Mouse (Mus musculus) granulocyte monocyte progenitor cell, adult 5-6 weeks (primary cell): Measurements from ENCODE around the gene Vsig8. TPM values are rescaled to one million over a fixed set of nuclear protein-coding genes. Genes with fewer than 3 reads are reported as not detected.

Source experiments
- ATAC-seq: replicated peaks from 2 replicates; pipeline ENCODE4 v1.8.0; 2016; ENCODE audit warnings: mild to moderate bottlenecking, moderate TSS enrichment, inconsistent platforms; ENCODE audit not compliant: poor library complexity, severe bottlenecking
- total RNA-seq, 2 experiments: library from RNA; stranded (forward) in 1 of 2; stranded (reverse) in 1 of 2; fragments of 200-712, 200-1000 nt in 1 of 2; fragments of >200 nt in 1 of 2; fragmentation: Nextera tagmentation in 1 of 2; gene quantifications; 2 replicates each; pipeline ENCODE4 v1.2.3; 2014 to 2017

The Vsig8 gene
- total RNA-seq, 2 experiments from 2014 or later, result not detected

DNA sequence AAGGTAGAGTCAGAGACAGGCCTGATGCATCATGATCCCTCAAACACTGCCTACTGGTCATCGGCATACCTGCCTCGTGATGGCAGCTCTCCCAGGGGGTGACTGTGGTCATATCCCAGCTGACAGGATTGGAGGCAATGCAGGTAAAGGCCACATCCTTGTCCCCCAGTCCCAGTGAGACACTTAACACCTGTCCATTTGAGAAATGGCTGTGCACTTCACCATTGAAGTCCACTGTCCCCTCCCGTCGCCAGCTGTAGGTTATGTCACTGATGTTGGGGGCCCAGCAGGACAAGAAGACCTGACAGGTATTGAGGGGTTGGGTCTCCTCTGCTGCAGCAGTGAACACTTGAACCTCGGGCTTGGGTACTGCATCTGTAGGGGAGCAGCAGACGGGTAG, 28.5 kb downstream of the Vsig8 start:
- no peak for ATAC-seq

- ATAC-seq, result no peak
Measured at GRCm38 (mm10) chr1:172585026-172585425, 29.3 kb downstream of the Vsig8 start.

GRCm38 (mm10) chr1:172585612-172586567, 30.2 kb downstream of the Vsig8 start:
- ATAC-seq, result peak; percentile 16

GRCm38 (mm10) chr1:172590385-172590784, 34.6 kb downstream of the Vsig8 start, which contains the start of gene Slamf8:
TSS of gene Slamf8 (minus strand) at chr1:172590568.
- peak; percentile 26 for ATAC-seq

DNA sequence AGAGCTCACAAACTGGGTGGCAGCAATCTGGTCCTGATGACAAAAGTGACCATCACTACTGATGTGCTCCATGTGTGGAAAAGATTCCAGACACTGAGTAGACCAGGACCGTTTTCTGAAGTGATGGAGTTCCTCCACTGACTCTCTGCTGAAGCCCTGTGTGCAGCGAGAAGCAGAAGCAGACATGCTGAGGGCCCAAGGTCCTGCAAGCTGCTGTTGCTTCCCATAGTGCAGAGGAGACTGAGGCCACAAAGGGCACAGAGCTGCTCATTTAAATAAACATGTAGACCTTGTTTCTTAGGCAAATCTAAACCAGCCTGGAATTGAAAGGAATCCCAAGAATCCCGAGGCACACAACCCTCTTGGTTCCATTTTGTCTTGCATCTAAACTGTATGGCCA, 37.6 kb downstream of the Vsig8 start:
- no peak for ATAC-seq

DNA sequence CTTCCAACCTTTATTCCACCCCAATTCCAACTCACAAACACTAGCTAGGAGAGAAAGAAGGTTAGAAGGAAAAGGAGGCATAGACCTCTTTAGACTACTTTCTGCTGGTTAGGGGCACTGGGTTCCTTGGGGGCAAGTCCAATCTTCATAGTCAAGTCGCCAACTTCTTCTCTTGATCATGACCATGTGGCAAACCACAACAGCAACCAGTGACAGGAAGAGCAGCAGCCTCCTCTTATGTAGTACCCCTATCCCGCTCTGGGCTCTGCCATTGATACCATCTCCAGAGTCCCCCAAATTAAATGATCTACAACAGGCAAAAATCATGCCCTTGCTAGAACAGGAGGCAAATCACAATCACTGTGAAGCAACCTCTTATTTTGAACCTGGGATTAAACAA, 38.2 kb downstream of the Vsig8 start:
- ATAC-seq, result no peak

DNA sequence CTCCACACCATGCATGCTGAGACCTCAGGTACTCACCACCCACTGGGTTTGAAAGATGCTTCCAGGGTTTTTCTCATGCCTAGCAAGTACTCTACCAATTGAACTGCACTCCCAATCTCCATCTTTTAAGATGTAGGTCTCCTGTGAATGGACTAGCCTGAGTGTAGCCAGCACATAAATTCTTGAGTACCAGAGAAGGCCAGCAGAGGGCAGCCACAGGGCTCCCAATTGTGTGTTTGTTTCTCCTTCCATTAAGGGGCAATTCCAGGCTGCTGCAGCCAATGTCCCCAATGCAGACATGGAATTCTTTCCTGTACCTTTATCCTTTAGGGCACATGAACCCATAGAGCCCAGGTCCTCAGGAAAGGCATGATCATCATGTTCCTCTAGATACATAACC, 38.8 kb downstream of the Vsig8 start:
- peak; percentile 64 for ATAC-seq

DNA sequence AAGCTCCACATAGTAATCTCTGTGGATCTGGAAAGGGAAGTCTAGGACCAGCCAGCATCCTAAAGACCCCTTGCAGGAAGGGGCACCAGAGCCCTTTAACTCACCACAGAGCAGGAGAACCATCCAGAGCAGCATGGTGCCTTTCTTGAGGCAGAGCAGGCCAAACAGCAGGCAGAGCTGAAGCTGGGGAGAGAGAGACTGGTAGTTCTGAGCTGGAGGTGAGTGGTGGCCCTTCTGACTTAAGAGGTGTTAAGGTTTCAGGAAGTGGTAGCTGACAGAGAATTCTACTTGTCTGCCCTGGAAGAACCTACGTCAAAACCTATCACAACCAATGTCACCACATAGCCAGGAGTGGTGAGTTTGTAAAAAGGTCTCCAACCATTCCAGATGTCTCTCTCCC, 46.6 kb downstream of the Vsig8 start, which contains the start of gene Fcrl6:
TSS of gene Fcrl6 (minus strand) at position 226 of the 400 bp plus-strand sequence.
- no peak for ATAC-seq

DNA sequence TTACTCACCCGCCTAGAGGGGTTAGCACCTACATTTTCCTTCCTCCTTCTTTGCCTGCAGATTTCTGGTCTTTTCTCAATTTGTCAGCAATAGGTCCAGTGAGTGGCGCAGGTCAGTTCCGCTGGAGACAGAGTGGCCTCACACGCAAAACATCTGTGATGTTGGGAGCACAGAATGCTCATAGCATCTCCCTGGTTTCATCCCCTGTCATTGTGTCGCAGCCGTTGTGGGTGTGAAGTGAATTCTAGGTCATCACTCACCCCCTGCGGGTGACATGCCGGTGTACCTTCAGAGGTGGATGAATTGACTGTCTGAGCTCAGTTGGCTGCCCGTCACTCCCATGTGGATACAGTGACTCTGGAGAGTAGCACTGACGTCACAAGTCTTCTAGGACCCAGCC, 55.6 kb downstream of the Vsig8 start:
- no peak for ATAC-seq

DNA sequence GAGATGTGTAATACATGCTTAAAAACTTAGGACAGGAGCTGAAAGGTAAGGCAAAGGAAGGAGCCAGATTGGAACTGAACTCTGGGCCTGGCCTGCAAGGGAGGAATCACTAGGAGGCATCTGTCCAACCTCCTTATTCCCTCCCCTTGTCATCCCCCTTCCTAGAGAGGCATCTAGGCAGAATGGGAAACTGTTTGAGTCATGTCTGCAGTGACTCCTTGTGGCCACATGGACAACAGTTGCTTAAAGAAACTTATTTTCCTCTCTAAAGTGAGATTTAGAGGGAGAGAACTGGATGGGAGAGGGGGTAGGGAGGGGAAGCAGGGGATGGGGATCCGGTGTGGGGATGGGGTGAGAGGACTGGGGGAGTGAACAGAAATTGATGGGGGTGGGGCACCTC, 57.0 kb downstream of the Vsig8 start:
- ATAC-seq, result 0 out of 2 replicates have a peak, but pooled peaks have one; percentile 23

Other genes starting within 250 kb of the Vsig8 start
- not detected in 2 replicates for gene Kcnj9, start 226.6 kb upstream of the Vsig8 start, total RNA-seq (2014; fragmentation: Nextera tagmentation)
- not detected in 2 replicates for gene Kcnj9, start 226.6 kb upstream of the Vsig8 start, total RNA-seq (2017)
- gene Kcnj10, start 214.7 kb upstream of the Vsig8 start, total RNA-seq (2014; fragmentation: Nextera tagmentation), result 0.32 TPM in 1 of 2 replicates, not detected in the other
- 0.46 TPM in 1 of 2 replicates, not detected in the other for gene Kcnj10, start 214.7 kb upstream of the Vsig8 start, total RNA-seq (2017)
- gene Pigm, start 179.4 kb upstream of the Vsig8 start, total RNA-seq (2014; fragmentation: Nextera tagmentation), result 10.2 and 16.0 TPM in 2 replicates
- 13.8 and 16.2 TPM in 2 replicates for gene Pigm, start 179.4 kb upstream of the Vsig8 start, total RNA-seq (2017)
- not detected in 2 replicates for gene Slamf9, start 80.6 kb upstream of the Vsig8 start, total RNA-seq (2014; fragmentation: Nextera tagmentation)
- 0.26 TPM in 1 of 2 replicates, not detected in the other for gene Slamf9, start 80.6 kb upstream of the Vsig8 start, total RNA-seq (2017)
- not detected in 2 replicates for gene Igsf9, start 74.2 kb upstream of the Vsig8 start, total RNA-seq (2014; fragmentation: Nextera tagmentation)
- gene Igsf9, start 74.2 kb upstream of the Vsig8 start, total RNA-seq (2017), result not detected in 2 replicates
- 629 and 731 TPM in 2 replicates for gene Tagln2, start 55.9 kb upstream of the Vsig8 start, total RNA-seq (2014; fragmentation: Nextera tagmentation)
- 281 and 350 TPM in 2 replicates for gene Tagln2, start 55.9 kb upstream of the Vsig8 start, total RNA-seq (2017)
- not detected in 2 replicates for gene Cfap45, start 35.1 kb upstream of the Vsig8 start, total RNA-seq (2014; fragmentation: Nextera tagmentation)
- 0.46 TPM in 1 of 2 replicates, not detected in the other for gene Cfap45, start 35.1 kb upstream of the Vsig8 start, total RNA-seq (2017)
- gene Slamf8, start 34.6 kb downstream of the Vsig8 start, total RNA-seq (2014; fragmentation: Nextera tagmentation), result 1.4 TPM in 1 of 2 replicates, not detected in the other
- gene Slamf8, start 34.6 kb downstream of the Vsig8 start, total RNA-seq (2017), result not detected in 2 replicates
- not detected in 2 replicates for gene Fcrl6, start 46.6 kb downstream of the Vsig8 start, total RNA-seq (2014; fragmentation: Nextera tagmentation)
- not detected in 2 replicates for gene Fcrl6, start 46.6 kb downstream of the Vsig8 start, total RNA-seq (2017)
- gene Dusp23, start 77.0 kb downstream of the Vsig8 start, total RNA-seq (2014; fragmentation: Nextera tagmentation), result 18.2 and 22.6 TPM in 2 replicates
- 2.6 and 2.9 TPM in 2 replicates for gene Dusp23, start 77.0 kb downstream of the Vsig8 start, total RNA-seq (2017)
- not detected in 2 replicates for gene Crp, start 142.1 kb downstream of the Vsig8 start, total RNA-seq (2014; fragmentation: Nextera tagmentation)
- not detected in 2 replicates for gene Crp, start 142.1 kb downstream of the Vsig8 start, total RNA-seq (2017)